Mouse (Mus musculus) retina, adult 2 months (tissue): ENCODE results near the gene Eef2k.
"Not testable (repeated sequence)": the region's sequence is repeated elsewhere in the genome, so short reads cannot be mapped to it uniquely, and the experiment has no call there.

Source experiments
- DNase-seq: peaks from one replicate; pipeline ENCODE4 v3.0.0-alpha.2; 2012; ENCODE audit warnings: low read depth, low spot score

The Eef2k gene

GRCm38 (mm10) chr7:120878271-120878670 is 35.6 kb downstream of the Eef2k start:
- DNase-seq: no peak

GRCm38 (mm10) chr7:120879972-120880371 is 37.3 kb downstream of the Eef2k start:
- no peak for DNase-seq

GRCm38 (mm10) chr7:120880770-120881169 is 38.1 kb downstream of the Eef2k start:
- DNase-seq: no peak

GRCm38 (mm10) chr7:120881451-120881850 is 38.8 kb downstream of the Eef2k start:
- no peak for DNase-seq

- DNase-seq: no peak
These were observed 40.0 kb downstream of the Eef2k start for GRCm38 (mm10) chr7:120882674-120883073.

- no peak for DNase-seq
These were observed 41.1 kb downstream of the Eef2k start for GRCm38 (mm10) chr7:120883523-120884290.

GRCm38 (mm10) chr7:120884746-120885145 is 42.1 kb downstream of the Eef2k start:
- DNase-seq: no peak

- DNase-seq: no peak
These were observed 50.5 kb downstream of the Eef2k start for GRCm38 (mm10) chr7:120893123-120893522.

GRCm38 (mm10) chr7:120897054-120897453 is 54.4 kb downstream of the Eef2k start:
- no peak for DNase-seq

GRCm38 (mm10) chr7:120897711-120898335 is 55.2 kb downstream of the Eef2k start:
- DNase-seq: no peak

- DNase-seq: no peak
These were observed 57.6 kb downstream of the Eef2k start for GRCm38 (mm10) chr7:120900191-120900590.

GRCm38 (mm10) chr7:120901701-120902100 is 59.1 kb downstream of the Eef2k start:
- no peak for DNase-seq

- DNase-seq: no peak
These were observed 60.3 kb downstream of the Eef2k start for GRCm38 (mm10) chr7:120902931-120903330.

GRCm38 (mm10) chr7:120910172-120910571 is 67.5 kb downstream of the Eef2k start:
- not testable (repeated sequence) for DNase-seq

- not testable (repeated sequence) for DNase-seq
These were observed 68.6 kb downstream of the Eef2k start for GRCm38 (mm10) chr7:120911268-120911667.

- no peak for DNase-seq
These were observed 70.7 kb downstream of the Eef2k start for GRCm38 (mm10) chr7:120913332-120913731.

- no peak for DNase-seq
These were observed 73.7 kb downstream of the Eef2k start for GRCm38 (mm10) chr7:120916262-120916875.

- DNase-seq: peak; percentile 28
These were observed 74.6 kb downstream of the Eef2k start for GRCm38 (mm10) chr7:120917279-120917591.

GRCm38 (mm10) chr7:120917592-120918461 is 75.2 kb downstream of the Eef2k start, which contains the start of gene Polr3e:
TSS of gene Polr3e (plus strand) at chr7:120917744.
- peak; percentile 87 for DNase-seq

- DNase-seq: peak; percentile 51
These were observed 75.9 kb downstream of the Eef2k start for GRCm38 (mm10) chr7:120918526-120918962.

GRCm38 (mm10) chr7:120933110-120933509 is 90.5 kb downstream of the Eef2k start:
- DNase-seq: no peak
